Mouse (Mus musculus) subcutaneous adipose tissue, adult 2 months (tissue): ENCODE measurements around the gene Gm9. TPM values are rescaled to one million over a fixed set of nuclear protein-coding genes. Genes with fewer than 3 reads are reported as not detected.

ENCODE experiments used
- polyA plus RNA-seq: library from polyadenylated mRNA; depleted of rRNA; stranded (reverse); fragments of >200 nt; gene quantifications from 2 replicates; pipeline ENCODE4 v1.2.3, GENCODE M21; 2012; ENCODE audit warnings: low replicate concordance; rRNA removed

Gene Gm9
- not detected in 2 replicates for polyA plus RNA-seq

DNA sequence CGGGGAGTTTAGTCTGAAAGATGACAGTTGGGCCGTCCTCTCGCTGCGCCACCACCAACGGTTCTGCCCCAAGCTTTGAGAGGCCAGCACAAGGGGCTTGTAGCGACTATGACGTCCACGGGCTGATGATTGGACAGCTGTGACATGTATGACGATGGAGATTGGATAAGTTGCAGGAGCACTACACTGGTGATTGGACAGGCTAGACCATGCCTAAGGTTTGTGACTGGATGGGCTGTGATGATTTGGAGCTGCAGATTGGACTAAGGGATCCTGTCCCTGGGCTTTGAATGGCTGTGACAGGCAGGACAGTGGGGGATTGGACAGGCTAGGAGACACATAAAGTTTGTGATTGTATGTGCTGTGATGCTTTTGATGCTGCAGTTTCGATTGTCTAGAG, at the start of gene Gm9:
TSS of gene Gm9 (minus strand) at position 101 of the 400 bp plus-strand sequence.

DNA sequence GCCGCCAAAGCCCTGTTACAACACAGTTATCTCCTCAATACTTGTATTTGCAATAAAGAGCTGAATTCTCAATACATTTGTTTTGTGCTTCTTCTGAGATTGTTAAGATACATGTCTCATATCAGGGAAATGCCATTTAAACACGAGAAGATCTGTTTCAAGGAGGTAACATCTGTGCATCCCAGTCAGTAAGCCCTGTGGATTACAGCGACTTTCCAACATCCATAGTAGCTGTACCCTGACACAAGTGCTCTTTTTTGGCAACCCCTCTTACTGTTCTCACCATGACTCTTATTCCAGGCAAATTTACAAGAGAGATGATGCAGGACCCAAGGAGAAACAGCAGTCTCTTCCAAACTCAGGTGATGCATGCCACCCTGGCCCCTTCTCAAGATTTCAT, 38.8 kb upstream of the Gm9 start, which contains the start of gene Rhox3a:
TSS of gene Rhox3a (plus strand) at position 301 of the 400 bp plus-strand sequence.

DNA sequence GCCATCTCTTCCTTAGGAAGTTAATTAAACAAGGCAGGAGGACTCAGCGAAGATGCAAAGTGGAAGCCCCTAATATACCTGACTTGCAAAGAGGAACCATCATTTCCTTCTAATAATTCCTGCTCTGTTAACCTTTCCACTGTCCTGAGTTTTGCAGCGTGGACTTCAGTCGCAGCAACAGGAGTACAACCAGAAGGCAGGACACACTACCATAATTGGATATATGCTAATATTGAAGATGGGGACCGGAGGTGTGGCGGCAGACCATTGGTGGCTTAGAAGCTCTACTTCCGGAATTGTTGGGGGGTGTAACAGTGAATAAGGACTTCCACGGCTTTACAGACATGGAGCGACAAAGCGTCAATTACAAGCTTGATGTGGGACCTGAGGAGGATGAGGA, 33.8 kb upstream of the Gm9 start, which contains the start of gene Rhox2a:
TSS of gene Rhox2a (plus strand) at position 301 of the 400 bp plus-strand sequence.

DNA sequence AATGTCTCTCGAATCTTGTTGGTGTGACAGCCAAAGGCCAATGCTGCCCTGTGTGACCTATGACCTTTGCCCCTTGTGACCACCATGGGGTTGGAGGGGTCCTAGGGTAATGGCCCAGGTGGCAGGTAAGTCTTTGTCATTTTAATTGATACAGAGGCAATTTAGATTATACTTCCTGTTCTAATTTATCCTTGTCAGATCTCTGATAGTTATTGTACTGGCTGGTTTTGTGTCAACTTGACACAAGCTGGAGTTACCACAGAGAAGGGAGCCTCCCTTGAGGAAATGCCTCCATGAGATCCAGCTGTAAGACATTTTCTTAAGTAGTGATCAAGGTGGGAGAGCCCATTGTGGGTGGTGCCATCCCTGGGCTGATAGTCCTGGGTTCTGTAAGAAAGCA, 11.3 kb upstream of the Gm9 start, which contains the start of gene Rhox1:
TSS of gene Rhox1 (minus strand) at position 101 of the 400 bp plus-strand sequence.

DNA sequence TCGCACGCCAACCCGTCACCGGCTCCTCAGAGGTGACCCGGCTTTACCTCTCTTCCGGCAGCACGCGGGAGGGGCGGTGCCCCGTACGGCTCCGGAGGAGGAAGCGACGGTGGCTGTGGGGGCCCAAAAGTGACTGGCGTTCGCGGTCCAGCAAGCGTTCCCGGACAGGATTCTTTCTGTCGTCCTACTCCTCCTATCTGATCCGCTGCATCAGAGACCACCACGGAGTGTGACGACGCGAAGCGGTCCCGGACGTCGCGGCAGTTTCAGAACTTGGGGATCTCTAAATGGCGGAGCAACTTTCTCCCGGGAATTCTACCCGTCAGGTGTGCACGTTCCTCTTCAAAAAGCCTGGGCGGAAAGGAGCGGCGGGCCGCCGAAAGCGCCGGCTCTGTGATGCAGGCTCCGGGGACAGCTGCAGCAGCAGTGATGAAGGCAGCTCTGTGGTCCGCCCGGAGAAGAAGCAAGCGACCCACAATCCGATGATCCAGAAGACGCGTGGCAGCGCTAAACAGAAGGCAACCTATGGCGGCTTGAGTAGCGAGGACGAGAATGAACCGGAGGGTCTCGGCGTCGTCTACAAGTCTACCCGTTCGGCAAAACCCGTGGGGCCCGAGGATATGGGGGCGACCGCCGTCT, 19.6 kb downstream of the Gm9 start, which contains the start of the genes Ndufa1 and Rnf113a1:
TSS of gene Ndufa1 (minus strand) at position 59 of the 639 bp plus-strand sequence.
TSS of gene Rnf113a1 (plus strand) at position 141 of the 639 bp plus-strand sequence.

DNA sequence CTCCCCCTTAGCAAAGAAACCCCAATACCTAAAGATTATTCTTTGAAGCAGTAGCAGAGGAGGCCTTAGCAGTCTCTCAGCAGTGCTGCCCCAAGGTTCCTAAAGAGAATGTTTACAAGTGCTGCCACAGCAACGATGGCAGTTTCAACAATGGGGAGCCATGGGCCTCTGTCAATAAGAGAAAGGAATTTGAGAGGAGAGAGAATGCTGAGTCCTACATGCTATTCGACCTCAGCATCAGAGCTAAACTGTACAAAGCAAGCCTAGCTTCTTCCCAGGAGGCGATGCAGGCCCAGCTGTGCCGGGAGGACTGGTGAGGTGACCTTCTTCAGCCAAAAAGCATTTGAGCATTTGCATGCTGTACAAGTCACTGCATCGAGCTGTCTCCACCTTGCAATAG, 42.1 kb downstream of the Gm9 start, which contains the start of gene Akap14:
TSS of gene Akap14 (minus strand) at position 101 of the 400 bp plus-strand sequence.

Other genes with a start within 250 kb of the Gm9 start
- 4.7 and 14.9 TPM in 2 replicates for gene Sept6, start 219.2 kb downstream of the Gm9 start, polyA plus RNA-seq
- 0.07 TPM in 1 of 2 replicates, not detected in the other for gene Sowahd, start 162.2 kb downstream of the Gm9 start, polyA plus RNA-seq
- gene Rpl39, start 125.6 kb downstream of the Gm9 start, polyA plus RNA-seq: 73.1 and 127 TPM in 2 replicates
- gene Upf3b, start 100.7 kb downstream of the Gm9 start, polyA plus RNA-seq: 3.1 and 5.4 TPM in 2 replicates
- 1.9 and 3.0 TPM in 2 replicates for gene Nkap, start 84.2 kb downstream of the Gm9 start, polyA plus RNA-seq
- not detected in 2 replicates for gene Akap14, start 42.2 kb downstream of the Gm9 start, polyA plus RNA-seq
- 310 and 473 TPM in 2 replicates for gene Ndufa1, start 19.9 kb downstream of the Gm9 start, polyA plus RNA-seq
- gene Rnf113a1, start 19.8 kb downstream of the Gm9 start, polyA plus RNA-seq: 1.0 and 3.1 TPM in 2 replicates
- not detected in 2 replicates for gene Rhox1, start 11.2 kb upstream of the Gm9 start, polyA plus RNA-seq
- not detected in 2 replicates for gene Rhox2a, start 33.9 kb upstream of the Gm9 start, polyA plus RNA-seq
- gene Rhox3a, start 38.9 kb upstream of the Gm9 start, polyA plus RNA-seq: not detected in 2 replicates
- gene Rhox4a, start 54.3 kb upstream of the Gm9 start, polyA plus RNA-seq: not detected in 2 replicates
- gene Rhox3a2, start 169.0 kb upstream of the Gm9 start, polyA plus RNA-seq: not detected in 2 replicates
- gene Rhox4a2, start 179.8 kb upstream of the Gm9 start, polyA plus RNA-seq: not detected in 2 replicates
- not detected in 2 replicates for gene Rhox2b, start 201.0 kb upstream of the Gm9 start, polyA plus RNA-seq
- not detected in 2 replicates for gene Rhox4b, start 221.5 kb upstream of the Gm9 start, polyA plus RNA-seq
- gene Rhox2c, start 242.6 kb upstream of the Gm9 start, polyA plus RNA-seq: not detected in 2 replicates
- not detected in 2 replicates for gene Rhox3c, start 247.5 kb upstream of the Gm9 start, polyA plus RNA-seq